Mouse (Mus musculus) spleen, adult 2 months (tissue): ENCODE results near the gene Prtn3. TPM values are rescaled to one million over a fixed set of nuclear protein-coding genes. Genes with fewer than 3 reads are reported as not detected.

ENCODE experiments used
- DNase-seq, 2 experiments: peaks; one replicate each; pipeline versions ENCODE4 v3.0.0 to v3.0.0-alpha.2; 2012 to 2021; ENCODE audit warnings: low spot score in 2 of 2, low read depth in 1 of 2
- H3K27ac ChIP-seq: fragments of 200-500 bp; 2 replicates; pipeline ENCODE4 v1.5.1; 2012; ENCODE audit warnings: low read length, inconsistent platforms; ENCODE audit not compliant: insufficient read depth
- H3K27me3 ChIP-seq: fragments of 200-500 bp; 2 replicates; pipeline ENCODE4 v1.6.1; 2012; ENCODE audit warnings: mild to moderate bottlenecking, moderate library complexity, low read length, inconsistent platforms; ENCODE audit not compliant: control insufficient read depth, insufficient read depth
- H3K36me3 ChIP-seq: fragments of 200-500 bp; 2 replicates; pipeline ENCODE4 v1.6.1; 2012; ENCODE audit warnings: mild to moderate bottlenecking, low read length, inconsistent platforms; ENCODE audit not compliant: control insufficient read depth, insufficient read depth
- H3K4me1 ChIP-seq: fragments of 200-500 bp; 2 replicates; pipeline ENCODE4 v1.6.1; 2011; ENCODE audit warnings: inconsistent platforms; ENCODE audit not compliant: control insufficient read depth, insufficient read depth, insufficient read length
- H3K4me3 ChIP-seq: fragments of 200-500 bp; 2 replicates; pipeline ENCODE4 v1.5.1; 2011; ENCODE audit warnings: mild to moderate bottlenecking, inconsistent platforms; ENCODE audit not compliant: insufficient read depth, insufficient read length; ENCODE audit errors: extremely low read depth
- CTCF ChIP-seq: fragments of 200-500 bp; IDR thresholded peaks from 2 replicates; pipeline ENCODE4 v1.5.1; 2011; ENCODE audit warnings: mild to moderate bottlenecking, inconsistent platforms; ENCODE audit not compliant: insufficient read depth, insufficient read length, insufficient replicate concordance; ENCODE audit errors: extremely low read depth
- POLR2A ChIP-seq: fragments of 200-500 bp; IDR thresholded peaks from 2 replicates; pipeline ENCODE4 v1.6.1; 2011; ENCODE audit warnings: low read depth, low read length, inconsistent platforms
- WGBS: fragments of 180-500 bp; shearing (Covaris S2); methylation state at CpG from one replicate; pipeline ENCODE4 v1.1.7; 2018; 5-methylcytosine and 5-hydroxymethylcytosine counted together
- polyA plus RNA-seq: library from polyadenylated mRNA; depleted of rRNA; stranded (reverse); fragments of >200 nt; gene quantifications from 2 replicates; pipeline ENCODE4 v1.2.3, GENCODE M21; 2012

Gene Prtn3
- polyA plus RNA-seq, 1 experiment = 25.6 TPM

DNA sequence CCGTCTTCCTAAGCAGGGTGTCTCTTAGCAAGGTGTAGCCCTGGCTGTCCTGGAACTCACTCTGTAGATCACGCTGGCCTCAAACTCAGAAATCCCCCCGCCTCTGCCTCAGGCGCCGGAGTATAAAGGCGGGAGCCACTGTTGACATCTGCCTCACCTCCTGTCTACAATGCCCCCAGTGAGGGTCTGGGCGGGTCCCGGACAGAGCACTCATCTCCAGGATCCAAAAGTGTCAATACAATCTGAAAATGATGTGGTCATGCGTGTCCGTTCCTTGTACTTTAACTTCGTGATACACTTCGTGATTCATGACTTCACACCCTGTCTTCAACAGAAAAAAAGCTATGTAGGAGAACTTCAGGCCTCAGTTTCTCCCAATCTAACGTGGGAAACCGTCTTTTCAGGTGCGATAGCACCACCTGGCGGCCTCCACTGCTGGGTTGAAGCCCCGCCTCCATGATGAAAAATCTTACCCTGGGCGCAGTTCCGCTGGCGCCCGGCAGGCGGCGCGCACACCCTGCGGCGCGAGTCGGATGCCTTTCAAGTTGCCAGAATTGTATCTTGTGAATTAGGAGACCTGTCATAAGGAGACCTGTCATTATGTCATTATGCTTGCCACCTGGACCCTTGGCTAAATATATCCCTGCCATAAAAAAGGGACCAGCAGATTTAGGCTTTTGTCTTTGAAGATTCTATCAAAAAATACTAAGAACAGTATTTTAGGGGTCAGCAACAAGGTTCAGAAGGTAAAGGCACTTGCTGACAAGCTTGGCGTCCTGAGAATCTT is 50.9 kb downstream of the Prtn3 start:
- peaks cover 9% of the 10 kb centered on the region; the same call in 1 of the 2 replicates for H3K27me3 ChIP-seq
- no peak for TF ChIP-seq POLR2A
- TF ChIP-seq CTCF = peak; percentile 100
- H3K4me3 ChIP-seq = no peak overlapping the region
- peaks cover 11% of the 10 kb centered on the region for H3K4me1 ChIP-seq
- peak; percentile 75 to 87 for DNase-seq
- 22% methylated on average over 29 of the region's 29 CpGs for WGBS
- H3K27ac ChIP-seq = no peak overlapping the region
- H3K36me3 ChIP-seq = no peaks in the 10 kb centered on the region

DNA sequence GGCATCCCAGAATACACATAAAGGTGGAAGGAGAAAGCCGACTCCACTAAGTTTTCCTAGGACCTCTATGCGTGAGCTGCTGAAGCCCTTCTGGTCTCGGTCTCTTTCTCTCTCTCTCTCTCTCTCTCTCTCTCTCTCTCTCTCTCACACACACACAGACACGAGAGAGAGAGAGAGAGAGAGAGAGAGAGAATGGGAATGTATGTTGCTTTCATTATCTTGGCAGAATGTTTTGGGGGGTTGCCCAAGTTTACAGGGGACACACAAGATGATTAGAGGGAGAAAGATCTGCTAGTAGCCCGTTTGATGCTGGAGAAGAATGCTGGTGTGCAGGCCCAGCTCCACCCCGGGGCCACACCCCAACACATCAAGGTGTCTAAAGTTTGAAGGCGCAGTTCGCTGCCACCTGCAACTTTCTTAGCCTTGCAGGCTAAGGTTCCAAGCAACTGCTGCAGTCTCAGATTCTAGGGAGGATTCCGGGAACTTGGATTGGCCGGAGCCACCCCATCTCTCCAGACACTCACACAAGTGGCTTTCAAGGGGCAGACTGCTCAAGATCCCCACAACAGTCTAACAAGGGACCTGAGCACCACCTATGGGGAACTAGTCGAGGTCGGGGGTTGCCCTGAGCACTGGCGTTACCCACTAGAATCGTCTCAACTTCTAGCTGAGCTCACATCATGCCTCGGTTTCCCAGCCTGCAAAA is 51.7 kb downstream of the Prtn3 start:
- peaks cover 5% of the 10 kb centered on the region; the same call in 1 of the 2 replicates for H3K27me3 ChIP-seq
- H3K27ac ChIP-seq = peak overlapping the region; percentile 88
- TF ChIP-seq POLR2A (no peak), CTCF (no peak)
- 6% methylated on average over 15 of the region's 15 CpGs for WGBS
- H3K4me3 ChIP-seq = peak overlapping the region; percentile 96
- H3K4me1 ChIP-seq = peaks cover 6% of the 10 kb centered on the region
- no peak for DNase-seq
- H3K36me3 ChIP-seq = peaks cover 4% of the 10 kb centered on the region; the same call in 1 of the 2 replicates

DNA sequence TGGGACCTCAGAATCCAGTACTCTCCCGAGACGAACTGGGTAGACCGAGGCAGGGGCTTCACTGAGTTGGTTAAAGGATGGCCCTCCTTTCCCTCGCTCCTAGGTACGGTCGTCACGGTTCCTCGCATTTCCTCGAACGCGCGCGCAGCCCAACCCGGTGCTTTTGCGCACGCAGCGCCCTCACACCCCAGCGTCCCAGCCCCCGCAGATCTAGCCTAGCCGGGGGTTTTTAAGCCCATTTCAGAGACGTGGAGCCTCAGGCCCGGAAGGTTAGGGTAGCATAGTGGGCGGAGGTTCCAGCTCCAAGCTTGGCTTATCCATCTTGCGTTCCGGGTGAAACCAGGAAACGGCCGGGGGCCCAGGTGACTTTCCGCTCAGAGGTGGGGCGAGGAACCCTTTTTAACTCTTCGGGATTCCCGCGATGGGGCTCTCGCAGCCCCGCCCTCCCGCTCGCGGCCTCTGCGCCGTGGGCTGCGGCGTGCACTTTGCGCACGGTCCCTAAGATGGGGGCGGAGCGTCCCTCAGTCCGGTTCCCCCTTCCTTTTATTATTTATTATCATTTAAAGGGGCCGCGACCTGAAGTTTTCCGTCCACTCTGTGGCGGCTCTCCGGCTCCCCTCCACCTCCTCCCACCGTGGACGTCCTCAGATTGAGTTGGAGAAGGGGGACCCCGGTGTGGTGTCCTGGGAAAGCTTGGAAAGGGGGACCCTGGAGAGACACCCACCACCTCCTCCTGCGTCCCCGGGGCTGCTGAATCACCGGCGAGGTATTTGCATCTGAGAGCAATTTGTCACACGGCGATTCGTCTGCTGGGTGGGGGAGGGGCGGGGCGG is 52.4 kb downstream of the Prtn3 start, which contains the start of gene Arid3a:
Arid3a (plus strand) TSS at position 553 of the 833 bp plus-strand sequence.
- DNase-seq = peak; percentile 82 to 87
- Histone ChIP-seq H3K36me3 (peaks cover 5% of the 10 kb centered on the region), H3K27ac (peak within 1 kb of the TSS; percentile 92), H3K4me3 (peak within 1 kb of the TSS; percentile 96), H3K4me1 (peaks cover 3% of the 10 kb centered on the region), H3K27me3 (0 out of 2 replicates have a peak, but pooled peaks cover under 1% of the 10 kb centered on the region)
- TF ChIP-seq POLR2A = no peak; the same call in 1 of the 2 replicates
- TF ChIP-seq CTCF = no peak
- WGBS = under 1% methylated on average over 63 of the region's 63 CpGs

DNA sequence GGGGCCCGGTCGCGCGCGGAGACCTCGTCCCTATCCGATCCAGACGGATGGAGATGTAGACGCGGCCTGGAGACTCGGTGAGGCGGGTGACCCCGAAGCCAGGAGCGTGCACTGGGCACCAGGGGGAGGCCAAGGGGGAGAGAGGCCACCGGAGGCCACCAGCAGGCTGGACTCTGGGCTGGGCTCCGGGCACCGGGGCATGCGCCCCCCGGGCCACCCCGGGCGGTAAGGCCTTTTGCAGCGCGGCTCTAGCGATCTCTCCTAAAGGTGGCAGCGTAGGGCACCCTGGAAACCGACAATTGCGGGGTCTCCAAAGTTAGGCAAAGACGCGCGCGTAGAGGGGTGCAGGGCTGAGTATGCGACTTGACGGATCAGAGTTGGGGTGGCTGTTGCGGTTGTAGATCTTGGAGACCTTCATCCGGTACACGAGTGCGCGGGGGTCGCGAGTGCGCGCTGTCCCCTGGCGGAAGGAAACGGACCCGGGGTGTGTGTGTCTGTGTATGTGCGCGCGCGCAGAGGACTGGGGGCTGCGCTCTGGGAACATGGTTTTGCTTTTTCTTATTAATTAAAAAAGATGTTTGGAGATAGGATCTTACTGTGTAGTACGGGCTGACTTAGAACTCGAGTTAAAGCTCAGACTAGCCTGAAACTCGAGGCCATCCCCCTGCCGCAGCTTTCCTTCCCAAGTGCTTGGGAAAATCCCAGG is 53.2 kb downstream of the Prtn3 start:
- H3K27me3 ChIP-seq = no peaks in the 10 kb centered on the region
- WGBS = under 1% methylated on average over 54 of the region's 54 CpGs
- H3K27ac ChIP-seq = peak overlapping the region; percentile 92
- peak in 1 of 2 experiments; percentile 63 for DNase-seq
- H3K4me3 ChIP-seq = peak overlapping the region; percentile 96
- H3K36me3 ChIP-seq = peaks cover 10% of the 10 kb centered on the region
- TF ChIP-seq POLR2A (no peak), CTCF (no peak)
- H3K4me1 ChIP-seq = peaks cover 2% of the 10 kb centered on the region; the same call in 1 of the 2 replicates

DNA sequence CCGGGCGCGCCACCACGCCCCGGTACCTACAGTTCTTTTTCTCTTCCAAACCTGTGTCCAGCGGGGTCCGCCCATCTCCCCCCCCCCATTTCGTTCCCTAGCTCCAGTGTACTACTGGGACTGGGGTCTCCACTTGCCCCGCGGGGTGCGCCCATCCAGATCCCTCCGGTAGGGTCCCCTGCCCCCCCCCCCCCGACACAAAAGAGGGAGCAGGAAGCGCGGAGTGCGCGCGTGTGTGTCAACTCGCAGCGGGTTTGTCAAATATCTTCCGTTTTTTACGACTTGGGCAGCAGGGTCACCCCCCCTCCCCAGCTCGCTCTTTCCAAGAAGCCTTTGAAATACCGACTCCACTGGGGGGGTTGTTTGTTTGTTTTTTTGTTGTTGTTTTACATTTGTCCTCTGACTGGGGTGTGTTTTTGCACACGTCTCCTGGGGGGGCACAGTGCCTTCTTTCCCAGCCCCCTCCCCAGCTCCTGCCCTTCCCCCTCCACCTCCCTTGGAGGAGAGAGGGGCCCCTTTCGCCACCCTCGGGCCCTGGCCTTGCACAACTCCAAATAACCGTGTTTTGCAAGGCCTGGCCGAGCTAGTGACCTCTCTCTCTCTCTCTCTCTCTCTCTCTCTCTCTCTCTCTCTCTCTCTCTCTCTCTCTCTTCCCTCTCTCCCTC is 53.9 kb downstream of the Prtn3 start:
- WGBS = 1% methylated on average over 28 of the region's 29 CpGs
- Histone ChIP-seq H3K27me3 (no peaks in the 10 kb centered on the region), H3K27ac (peak overlapping the region; percentile 92), H3K36me3 (peaks cover 14% of the 10 kb centered on the region), H3K4me3 (peak overlapping the region; percentile 96), H3K4me1 (peaks cover 6% of the 10 kb centered on the region; the same call in 1 of the 2 replicates)
- TF ChIP-seq POLR2A (no peak), CTCF (no peak)
- peak in 1 of 2 experiments; percentile 39 for DNase-seq
